Mouse (Mus musculus): Measurements from ENCODE around the gene Gm20662. TPM values are rescaled to one million over a fixed set of nuclear protein-coding genes. Genes with fewer than 3 reads are reported as not detected.

Gm20662 gene
- polyA plus RNA-seq, 1 experiment from 2014 or later, result 0.44 TPM

GRCm38 (mm10) chr9:108073141-108073930 lies 77.2 kb downstream of the Gm20662 start:
- WGBS (ENCODE audit: insufficient replicate concordance), result 74% methylated on average over 7 of the region's 7 CpGs
- DNase-seq, result no peak

GRCm38 (mm10) chr9:108080168-108080567 lies 84.0 kb downstream of the Gm20662 start, which contains the start of gene Mst1:
Mst1 (plus strand) TSS chr9:108080436.
- DNase-seq (peak; percentile 89), ATAC-seq (ENCODE audit: low read depth) (peak; percentile 87)
- peaks cover 55% of the 10 kb centered on the region for H3K36me3 ChIP-seq
- H3K27me3 ChIP-seq, result peaks cover 10% of the 10 kb centered on the region; the same call in 1 of the 2 replicates
- peak within 1 kb of the TSS; percentile 99 for H3K9ac ChIP-seq
- H3K4me2 ChIP-seq, result peak within 1 kb of the TSS; percentile 91
- WGBS (ENCODE audit: insufficient replicate concordance), result 17% methylated on average over 5 of the region's 5 CpGs
- no peaks in the 10 kb centered on the region for H3K9me3 ChIP-seq (replicated peaks)
- H3K4me3 ChIP-seq (replicated peaks), result peak within 1 kb of the TSS; percentile 88
- peak within 1 kb of the TSS; percentile 100 for H3K27ac ChIP-seq
- peaks cover 89% of the 10 kb centered on the region for H3K4me1 ChIP-seq (replicated peaks)

More at GRCm38 (mm10) chr9:108073141-108073930, 77.2 kb downstream of the Gm20662 start:
- no peak for ATAC-seq (ENCODE audit: low read depth)
- Histone ChIP-seq H3K4me2 (no peak overlapping the region), H3K4me3 (replicated peaks) (no peak overlapping the region), H3K9me3 (replicated peaks) (no peaks in the 10 kb centered on the region), H3K4me1 (replicated peaks) (peaks cover 60% of the 10 kb centered on the region), H3K36me3 (peaks cover 89% of the 10 kb centered on the region), H3K27ac (peak overlapping the region; percentile 9; the same call in 1 of the 2 replicates), H3K9ac (no peak overlapping the region), H3K27me3 (no peaks in the 10 kb centered on the region)

GRCm38 (mm10) chr9:108082549-108082948 lies 86.4 kb downstream of the Gm20662 start:
- H3K36me3 ChIP-seq, result peaks cover 56% of the 10 kb centered on the region
- peak overlapping the region; percentile 100 for H3K27ac ChIP-seq
- H3K27me3 ChIP-seq, result peaks cover 10% of the 10 kb centered on the region; the same call in 1 of the 2 replicates
- DNase-seq, result peak; percentile 48
- H3K4me2 ChIP-seq, result peak overlapping the region; percentile 91
- 10% methylated on average over 19 of the region's 19 CpGs for WGBS (ENCODE audit: insufficient replicate concordance)
- H3K4me3 ChIP-seq (replicated peaks), result peak overlapping the region; percentile 41
- H3K9ac ChIP-seq, result peak overlapping the region; percentile 99
- no peak for ATAC-seq (ENCODE audit: low read depth)
- H3K4me1 ChIP-seq (replicated peaks), result peaks cover 91% of the 10 kb centered on the region
- H3K9me3 ChIP-seq (replicated peaks), result no peaks in the 10 kb centered on the region

- WGBS (ENCODE audit: insufficient replicate concordance), result 15% methylated on average over 12 of the region's 12 CpGs
- Histone ChIP-seq H3K36me3 (peaks cover 58% of the 10 kb centered on the region), H3K4me2 (peak within 1 kb of the TSS; percentile 91), H3K9ac (peak within 1 kb of the TSS; percentile 99), H3K4me3 (replicated peaks) (peak within 1 kb of the TSS; percentile 41), H3K9me3 (replicated peaks) (no peaks in the 10 kb centered on the region), H3K27me3 (peaks cover 10% of the 10 kb centered on the region; the same call in 1 of the 2 replicates), H3K27ac (peak within 1 kb of the TSS; percentile 100), H3K4me1 (replicated peaks) (peaks cover 90% of the 10 kb centered on the region)
- ATAC-seq (ENCODE audit: low read depth) (peak; percentile 32), DNase-seq (peak; percentile 55)
These were observed 86.9 kb downstream of the Gm20662 start, which contains the start of gene Rnf123 for GRCm38 (mm10) chr9:108082988-108083431. Rnf123 (minus strand) TSS chr9:108083346.

- no peaks in the 10 kb centered on the region for H3K9me3 ChIP-seq (replicated peaks)
These were observed 87.4 kb downstream of the Gm20662 start for GRCm38 (mm10) chr9:108083561-108083960.

GRCm38 (mm10) chr9:108085261-108085660 lies 89.1 kb downstream of the Gm20662 start:
- Histone ChIP-seq H3K4me2 (peak overlapping the region; percentile 91), H3K27ac (peak overlapping the region; percentile 100), H3K4me3 (replicated peaks) (peak overlapping the region; percentile 16; the same call in 1 of the 2 replicates), H3K27me3 (peaks cover 10% of the 10 kb centered on the region; the same call in 1 of the 2 replicates), H3K9me3 (replicated peaks) (no peaks in the 10 kb centered on the region), H3K36me3 (peaks cover 81% of the 10 kb centered on the region), H3K9ac (peak overlapping the region; percentile 99), H3K4me1 (replicated peaks) (peaks cover 86% of the 10 kb centered on the region)
- 94% methylated on average over 4 of the region's 4 CpGs for WGBS (ENCODE audit: insufficient replicate concordance)
- ATAC-seq (ENCODE audit: low read depth), result no peak
- no peak for DNase-seq

More at GRCm38 (mm10) chr9:108083561-108083960, 87.4 kb downstream of the Gm20662 start:
- 39% methylated on average over 6 of the region's 6 CpGs for WGBS (ENCODE audit: insufficient replicate concordance)
- ATAC-seq (ENCODE audit: low read depth) (peak; percentile 3), DNase-seq (peak; percentile 38)
- H3K36me3 ChIP-seq, result peaks cover 64% of the 10 kb centered on the region
- H3K4me1 ChIP-seq (replicated peaks), result peaks cover 89% of the 10 kb centered on the region
- H3K27ac ChIP-seq, result peak overlapping the region; percentile 100
- peaks cover 10% of the 10 kb centered on the region; the same call in 1 of the 2 replicates for H3K27me3 ChIP-seq
- H3K4me2 ChIP-seq, result peak overlapping the region; percentile 91
- H3K4me3 ChIP-seq (replicated peaks), result peak overlapping the region; percentile 41
- H3K9ac ChIP-seq, result peak overlapping the region; percentile 99

GRCm38 (mm10) chr9:108090611-108091120 lies 94.5 kb downstream of the Gm20662 start:
- no peak overlapping the region for H3K4me2 ChIP-seq
- peaks cover 65% of the 10 kb centered on the region for H3K4me1 ChIP-seq (replicated peaks)
- no peaks in the 10 kb centered on the region for H3K27me3 ChIP-seq
- 93% methylated on average over 7 of the region's 7 CpGs for WGBS (ENCODE audit: insufficient replicate concordance)
- H3K4me3 ChIP-seq (replicated peaks), result no peak overlapping the region
- H3K9me3 ChIP-seq (replicated peaks), result no peaks in the 10 kb centered on the region
- H3K36me3 ChIP-seq, result peaks cover 75% of the 10 kb centered on the region
- no peak for DNase-seq
- H3K9ac ChIP-seq, result no peak overlapping the region
- peak overlapping the region; percentile 45; the same call in 1 of the 2 replicates for H3K27ac ChIP-seq
- ATAC-seq (ENCODE audit: low read depth), result no peak

GRCm38 (mm10) chr9:108093586-108093985 lies 97.4 kb downstream of the Gm20662 start:
- Histone ChIP-seq H3K36me3 (peaks cover 58% of the 10 kb centered on the region), H3K27ac (peak overlapping the region; percentile 100), H3K9ac (peak overlapping the region; percentile 98), H3K4me1 (replicated peaks) (peaks cover 68% of the 10 kb centered on the region), H3K4me3 (replicated peaks) (peak overlapping the region; percentile 95), H3K4me2 (peak overlapping the region; percentile 92), H3K9me3 (replicated peaks) (no peaks in the 10 kb centered on the region), H3K27me3 (no peaks in the 10 kb centered on the region)
- ATAC-seq (ENCODE audit: low read depth), result no peak
- 55% methylated on average over 10 of the region's 10 CpGs for WGBS (ENCODE audit: insufficient replicate concordance)
- DNase-seq, result no peak

- no peaks in the 10 kb centered on the region for H3K27me3 ChIP-seq
- peak within 1 kb of the TSS; percentile 98 for H3K9ac ChIP-seq
- peak within 1 kb of the TSS; percentile 100 for H3K27ac ChIP-seq
- peak within 1 kb of the TSS; percentile 92 for H3K4me2 ChIP-seq
- peak; percentile 82 for ATAC-seq (ENCODE audit: low read depth)
- under 1% methylated on average over 52 of the region's 52 CpGs for WGBS (ENCODE audit: insufficient replicate concordance)
- DNase-seq, result peak; percentile 99
- peak within 1 kb of the TSS; percentile 95 for H3K4me3 ChIP-seq (replicated peaks)
- H3K9me3 ChIP-seq (replicated peaks), result no peaks in the 10 kb centered on the region
- H3K36me3 ChIP-seq, result peaks cover 57% of the 10 kb centered on the region
- peaks cover 71% of the 10 kb centered on the region for H3K4me1 ChIP-seq (replicated peaks)
These were observed 98.2 kb downstream of the Gm20662 start, which contains the start of gene Apeh for GRCm38 (mm10) chr9:108094184-108094941. Apeh (minus strand) TSS chr9:108094606.
